Mouse (Mus musculus): ENCODE results near the gene Timmdc1.
A peak's percentile ranks its signal among the peaks of the same experiment; 100 is the strongest.

The Timmdc1 gene

DNA sequence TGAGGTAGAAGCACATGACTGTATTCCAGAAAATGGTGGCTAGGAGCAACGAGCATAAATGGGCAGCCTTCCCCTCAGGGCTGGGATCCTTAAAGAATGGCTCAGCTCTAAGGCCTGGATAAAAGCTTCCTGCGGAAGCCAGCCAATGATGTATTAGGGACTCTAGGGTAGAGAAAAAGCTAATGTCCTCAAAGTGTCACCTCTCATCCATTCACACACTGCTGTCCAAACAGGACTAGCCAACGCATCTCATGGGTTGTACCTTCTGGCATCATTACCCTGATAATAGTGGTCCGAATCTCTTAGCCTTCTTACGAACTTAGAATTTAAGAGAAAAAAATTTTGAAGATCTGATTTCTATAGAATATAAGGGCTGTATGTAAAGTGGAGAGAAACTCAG, 59.2 kb downstream of the Timmdc1 start:
- no peak for DNase-seq (ENCODE audit: low spot score)

DNA sequence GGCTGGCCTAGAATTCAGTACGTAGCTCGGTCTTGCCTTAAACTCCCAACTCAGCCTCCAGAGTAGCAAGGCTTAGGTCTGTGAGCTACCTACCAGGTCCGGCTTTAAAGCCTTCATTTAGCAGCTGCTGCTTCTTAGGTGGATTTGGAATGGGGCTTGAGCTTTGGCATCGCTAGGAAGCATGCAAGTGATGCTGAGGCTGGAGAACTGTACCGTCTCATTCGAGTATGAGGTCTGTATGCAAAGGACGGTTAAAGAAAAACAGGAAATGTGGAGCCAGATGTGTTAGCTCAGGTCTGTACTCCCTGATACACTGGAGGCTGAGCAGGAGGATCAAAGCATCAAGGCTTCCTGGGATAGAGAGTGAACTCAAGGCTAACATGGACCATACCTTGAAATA, 60.3 kb downstream of the Timmdc1 start:
- DNase-seq (ENCODE audit: low spot score): no peak

DNA sequence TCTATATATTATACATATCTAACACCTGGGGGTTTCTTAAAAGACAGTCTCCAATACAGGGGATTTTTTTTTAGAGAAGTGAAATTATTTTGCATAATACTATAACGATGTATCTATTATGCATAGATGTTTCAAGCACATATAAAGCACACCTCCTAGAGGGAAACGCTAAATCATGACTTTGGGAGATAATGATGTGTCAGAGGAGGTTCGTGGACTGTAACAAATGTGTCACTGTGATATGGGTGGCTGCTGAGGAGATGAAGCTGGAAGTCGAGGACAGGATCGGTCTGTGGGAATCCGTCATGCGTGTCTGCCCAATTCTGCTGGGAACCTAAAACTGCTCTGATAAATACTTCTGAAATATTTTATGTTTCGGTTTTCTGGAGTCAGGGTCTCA, 60.7 kb downstream of the Timmdc1 start:
- DNase-seq (ENCODE audit: low spot score): no peak

DNA sequence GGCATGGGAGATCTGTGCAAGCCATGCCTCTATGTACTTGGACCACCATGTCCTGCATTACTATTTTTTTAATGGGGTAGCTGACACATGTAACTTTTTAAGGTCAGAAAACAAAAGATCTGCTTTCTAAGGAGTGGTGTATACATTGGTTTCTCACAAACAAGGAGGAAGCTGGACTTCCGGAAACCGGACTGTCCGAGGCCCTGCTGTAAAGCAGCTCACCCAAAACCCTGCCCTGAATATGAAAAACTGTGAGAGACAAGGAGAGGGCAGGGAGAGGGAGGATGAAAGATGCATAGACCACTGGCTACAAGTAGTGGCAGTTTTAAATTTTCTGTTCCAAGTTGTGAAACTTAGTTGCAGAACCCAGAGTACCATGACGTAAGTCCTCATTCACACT, 62.5 kb downstream of the Timmdc1 start:
- no peak for DNase-seq (ENCODE audit: low spot score)

DNA sequence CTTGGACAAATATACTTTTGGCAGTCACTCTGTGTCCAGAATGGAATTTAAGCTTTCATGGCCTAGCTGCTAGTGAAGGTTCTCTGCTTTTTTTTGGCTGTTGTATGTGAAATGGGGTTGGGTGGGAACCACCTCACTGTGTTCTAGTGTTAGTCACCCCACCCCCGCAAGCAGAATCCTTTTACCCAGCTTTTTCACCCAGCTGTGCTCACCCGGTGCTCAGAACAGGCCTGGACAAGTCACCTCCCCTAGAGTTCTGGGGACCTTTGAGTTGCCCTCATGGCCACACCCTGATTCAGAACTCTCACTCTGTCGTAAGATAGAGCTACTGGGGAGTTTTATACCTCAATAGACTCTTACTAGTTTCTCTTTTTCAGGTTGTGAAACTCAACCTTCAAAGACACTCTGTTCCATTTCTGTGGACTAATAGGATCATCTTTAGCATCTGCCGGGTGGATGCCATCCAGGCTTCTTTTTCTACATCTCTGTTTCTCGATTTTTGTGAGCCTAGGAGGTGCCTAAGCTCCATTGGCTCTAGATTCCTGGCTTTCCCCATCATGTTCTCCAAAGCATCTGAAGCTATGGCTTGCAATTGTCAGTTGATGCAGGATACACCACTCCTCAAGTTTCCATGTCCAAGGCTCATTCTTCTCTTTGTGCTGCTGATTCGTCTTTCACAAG, 63.7 kb downstream of the Timmdc1 start:
- DNase-seq (ENCODE audit: low spot score): no peak

DNA sequence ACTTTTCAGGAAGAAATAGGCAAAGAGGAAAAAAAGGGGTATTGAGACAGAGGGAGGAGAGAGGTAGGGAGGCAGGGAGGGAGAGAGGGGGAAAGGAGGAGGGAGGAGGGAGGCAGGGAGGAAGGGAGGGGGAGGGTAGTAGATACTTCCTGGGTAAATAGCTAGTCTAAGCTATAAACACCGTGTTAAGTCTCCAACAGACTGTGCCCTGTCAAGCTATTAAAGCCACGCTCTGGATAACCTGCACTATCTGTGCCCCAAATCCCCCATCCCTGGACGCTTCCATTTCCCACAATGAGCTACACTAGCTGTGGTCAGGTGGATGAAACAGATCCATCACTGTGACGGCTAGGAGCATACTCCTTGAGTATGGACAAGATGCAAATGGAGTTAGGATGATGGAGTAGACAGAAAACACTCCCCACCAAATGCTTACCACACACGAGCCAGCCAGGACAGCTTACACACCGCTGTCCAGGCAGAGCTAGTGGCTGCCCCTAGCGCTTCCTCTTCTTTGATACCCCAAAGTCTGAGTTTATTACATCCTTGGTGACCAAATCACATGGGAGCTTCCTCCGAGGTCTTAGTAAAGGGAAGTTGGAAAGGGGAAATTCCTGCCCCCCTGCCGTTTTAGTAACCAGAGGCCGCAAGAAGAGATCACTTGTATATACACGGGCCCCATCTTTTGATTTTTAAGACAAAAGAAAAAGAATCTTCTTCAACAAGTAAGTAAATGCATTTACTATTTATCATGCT, 65.5 kb downstream of the Timmdc1 start:
- DNase-seq (ENCODE audit: low spot score): peak; percentile 24

DNA sequence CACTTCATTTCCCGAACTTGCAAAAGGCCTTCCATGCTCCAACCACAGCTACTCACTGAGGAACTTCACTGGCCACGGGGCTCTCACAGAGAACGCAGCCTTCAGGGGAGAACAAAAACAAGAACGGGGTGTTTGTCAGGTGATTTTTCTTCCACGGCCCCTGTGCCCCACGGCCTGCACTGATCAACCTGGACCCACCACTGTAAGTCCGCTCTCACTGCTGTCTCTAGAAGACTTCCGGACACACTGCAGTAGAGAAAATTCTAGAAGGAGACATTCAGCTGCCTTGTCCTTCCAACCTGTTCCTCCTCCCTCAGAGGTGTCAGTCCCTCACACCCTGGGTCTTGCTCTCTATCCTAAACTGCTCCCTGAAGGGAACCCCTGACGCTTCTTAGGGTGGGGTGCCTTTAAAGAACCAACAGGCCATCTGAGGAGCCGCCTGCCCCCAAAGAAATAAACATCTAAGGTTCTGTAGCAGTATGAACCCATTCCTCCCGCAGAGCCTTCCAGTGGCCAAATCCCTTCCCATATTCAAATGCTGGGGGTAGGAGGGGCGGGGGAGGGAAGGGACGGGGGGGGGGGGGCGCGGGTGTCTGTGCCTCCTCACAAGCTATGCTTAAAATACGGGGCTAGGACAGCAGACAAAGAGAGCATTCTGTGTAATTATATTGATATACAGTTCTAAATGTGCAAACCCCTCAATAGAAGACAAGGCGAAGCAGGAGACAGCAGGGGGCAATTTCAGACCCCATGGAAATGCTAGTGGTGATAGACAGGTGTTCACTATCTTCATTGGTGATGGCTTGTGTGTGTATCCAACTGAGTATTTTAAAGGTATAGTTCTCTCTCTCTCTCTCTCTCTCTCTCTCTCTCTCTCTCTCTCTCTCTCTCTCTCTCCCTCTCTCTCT, 66.7 kb downstream of the Timmdc1 start, which contains the start of gene Cd80:
Gene Cd80, plus strand, starts transcription at position 51 of the 908 bp plus-strand sequence.
- DNase-seq (ENCODE audit: low spot score): no peak

DNA sequence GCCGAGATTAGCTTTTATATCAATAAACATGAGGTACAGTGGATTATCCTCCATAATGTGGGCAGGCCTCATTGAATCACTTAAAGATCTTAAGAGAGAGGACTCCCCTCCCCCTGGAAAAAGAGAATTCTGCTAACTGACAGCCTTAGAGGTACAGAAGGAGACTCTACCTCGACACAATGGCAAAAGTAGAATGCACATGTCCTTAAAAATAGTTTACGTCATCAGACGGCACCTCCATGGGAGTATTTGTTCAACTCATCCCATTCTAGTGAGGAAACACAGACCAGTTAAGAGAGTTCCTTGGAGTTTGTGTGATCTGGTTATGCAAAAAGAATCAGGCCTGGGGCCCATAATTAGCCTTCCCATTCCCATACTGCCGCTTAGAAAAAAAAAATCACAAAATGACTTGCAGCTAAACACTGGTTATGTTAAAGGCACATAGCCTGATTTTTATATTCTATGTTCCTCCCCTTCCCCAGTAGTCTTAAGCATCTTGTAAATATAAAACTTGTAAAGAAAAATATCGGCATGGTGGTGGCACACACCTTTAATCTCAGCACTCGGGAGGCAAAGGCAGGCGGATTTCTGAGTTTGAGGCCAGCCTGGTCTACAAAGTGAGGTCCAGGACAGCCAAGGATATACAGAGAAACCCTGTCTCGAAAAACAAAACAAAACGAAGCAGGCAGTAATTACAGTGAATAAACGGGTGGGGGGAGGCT, 67.8 kb downstream of the Timmdc1 start:
- no peak for DNase-seq (ENCODE audit: low spot score)

DNA sequence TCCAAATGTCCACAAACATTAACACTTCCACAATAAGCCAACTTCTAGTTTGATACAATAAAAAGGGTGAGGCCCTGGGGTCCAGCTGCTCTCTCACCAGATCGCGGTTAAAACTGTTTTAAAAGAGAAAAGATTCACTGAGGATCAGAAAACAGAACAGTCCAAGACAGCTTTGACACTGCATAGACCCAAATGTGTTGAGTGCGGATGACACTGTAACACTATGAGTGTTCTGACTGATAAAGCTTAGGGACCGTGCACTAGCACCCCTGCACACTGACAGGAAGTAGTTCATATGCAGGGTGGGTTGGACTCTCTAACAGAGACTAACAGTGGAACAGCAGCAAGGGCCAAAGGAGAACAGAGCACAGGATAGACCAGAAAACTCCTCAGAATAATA, 68.5 kb downstream of the Timmdc1 start:
- no peak for DNase-seq (ENCODE audit: low spot score)

DNA sequence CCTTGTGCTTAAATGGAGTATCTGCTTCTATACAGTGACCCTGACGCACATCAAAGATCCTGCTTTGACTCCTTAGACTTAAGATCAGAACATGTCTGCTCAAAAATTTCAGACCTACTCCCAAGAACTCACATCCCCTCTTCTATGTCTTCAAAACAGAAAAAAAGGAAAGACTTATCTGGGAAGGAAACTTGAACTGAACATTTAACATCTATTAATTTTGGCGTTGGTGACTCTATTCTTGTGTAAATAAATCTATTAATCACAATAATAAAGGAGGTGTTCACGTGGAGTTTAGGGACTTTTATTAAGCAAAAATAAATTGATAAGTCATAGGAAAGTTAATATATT, 69.3 kb downstream of the Timmdc1 start:
- DNase-seq (ENCODE audit: low spot score): no peak

DNA sequence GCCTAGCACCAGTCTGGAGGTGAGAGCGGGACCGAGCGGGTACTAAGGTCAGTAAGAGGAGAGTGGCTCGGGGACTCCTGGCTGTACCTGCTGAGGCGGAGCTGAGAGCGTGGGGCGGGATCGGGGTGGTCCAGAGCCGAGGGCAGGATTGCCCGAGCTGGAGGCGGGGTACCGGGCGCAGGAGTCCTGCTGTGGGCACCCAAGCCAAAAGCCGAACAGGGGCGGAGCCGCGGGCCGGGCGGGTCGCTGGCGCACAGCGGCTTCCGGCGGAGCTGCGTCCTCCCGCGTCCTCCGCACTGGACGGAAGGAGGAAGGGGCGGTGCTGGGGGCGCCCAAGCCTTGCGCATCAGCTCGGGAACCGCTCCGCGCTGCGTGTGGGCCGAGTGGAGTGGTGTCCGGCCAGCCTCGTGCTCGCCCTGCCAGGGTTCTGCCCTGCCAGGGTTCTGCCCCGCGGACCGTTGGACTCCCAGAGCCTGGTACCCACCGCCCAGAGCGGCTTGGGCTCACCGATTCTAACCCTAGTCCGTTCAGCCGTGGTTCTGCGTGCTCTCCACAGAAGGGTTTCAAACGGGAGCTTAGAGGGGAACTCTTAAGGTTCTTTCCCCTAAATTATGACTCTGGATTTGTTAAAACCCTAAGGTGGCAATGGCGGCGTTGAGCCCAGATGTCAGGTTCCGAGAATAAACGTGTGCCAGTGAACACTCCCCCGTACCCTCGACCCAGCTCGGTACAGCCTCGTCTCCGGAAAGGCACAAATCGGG, 69.8 kb downstream of the Timmdc1 start, which contains the start of gene Adprh:
Gene Adprh, minus strand, starts transcription at position 262 of the 761 bp plus-strand sequence.
- DNase-seq (ENCODE audit: low spot score): peak; percentile 90

DNA sequence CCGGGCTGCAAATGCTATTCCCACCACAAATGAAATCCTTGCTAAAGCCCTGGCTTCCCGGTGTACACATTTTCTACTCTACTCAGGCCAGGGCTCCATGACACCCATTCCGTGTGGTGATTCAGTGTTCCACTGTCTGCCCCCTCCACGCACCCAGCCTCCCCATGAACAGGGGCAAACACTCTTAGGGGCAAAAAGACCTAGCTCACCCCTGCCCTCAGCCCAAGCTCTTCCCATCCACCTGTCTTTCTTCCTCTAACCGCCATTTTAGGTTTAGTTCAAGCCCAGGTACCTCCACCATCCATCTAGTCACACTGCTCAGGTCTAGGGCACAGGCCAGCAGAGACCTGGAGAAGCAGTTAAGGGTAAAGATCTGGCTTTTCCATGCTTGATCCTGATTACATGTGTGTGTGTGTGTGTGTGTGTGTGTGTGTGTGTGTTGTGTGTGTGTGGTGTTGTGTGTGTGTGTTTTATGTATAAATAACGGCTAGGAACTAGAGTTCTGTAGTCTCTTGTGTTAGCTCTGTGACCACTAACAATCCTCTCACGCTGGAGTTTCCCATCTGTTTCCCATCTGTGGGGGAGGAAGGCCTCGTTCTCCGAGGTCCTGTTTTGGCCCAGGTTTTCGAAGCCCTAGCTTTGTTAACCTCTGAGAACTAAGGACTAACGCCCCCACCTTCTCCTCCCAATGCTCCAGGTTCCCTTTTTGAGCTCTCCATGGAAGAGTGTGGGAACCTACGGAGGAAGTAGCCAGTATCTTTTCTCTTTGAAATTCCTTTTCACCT, 70.8 kb downstream of the Timmdc1 start:
- no peak for DNase-seq (ENCODE audit: low spot score)

DNA sequence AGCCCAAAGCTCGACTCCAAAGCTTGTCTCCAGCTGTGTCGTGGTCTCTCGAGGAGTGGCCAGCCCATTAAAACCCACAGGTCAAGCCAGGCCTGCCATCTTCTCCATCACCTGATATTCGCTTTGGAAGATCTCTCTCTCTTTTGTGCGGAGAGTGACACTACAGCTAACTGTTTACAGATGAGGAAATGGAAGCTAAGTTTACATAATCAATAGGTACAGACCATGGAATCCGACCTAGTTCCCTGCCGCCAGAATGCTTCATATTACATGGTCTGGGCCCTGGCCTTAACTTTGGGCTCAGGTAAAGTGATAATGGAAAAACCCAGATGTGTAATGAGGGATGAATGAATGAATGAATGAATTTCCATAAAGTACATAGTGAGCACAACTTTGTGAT, 71.8 kb downstream of the Timmdc1 start:
- no peak for DNase-seq (ENCODE audit: low spot score)

DNA sequence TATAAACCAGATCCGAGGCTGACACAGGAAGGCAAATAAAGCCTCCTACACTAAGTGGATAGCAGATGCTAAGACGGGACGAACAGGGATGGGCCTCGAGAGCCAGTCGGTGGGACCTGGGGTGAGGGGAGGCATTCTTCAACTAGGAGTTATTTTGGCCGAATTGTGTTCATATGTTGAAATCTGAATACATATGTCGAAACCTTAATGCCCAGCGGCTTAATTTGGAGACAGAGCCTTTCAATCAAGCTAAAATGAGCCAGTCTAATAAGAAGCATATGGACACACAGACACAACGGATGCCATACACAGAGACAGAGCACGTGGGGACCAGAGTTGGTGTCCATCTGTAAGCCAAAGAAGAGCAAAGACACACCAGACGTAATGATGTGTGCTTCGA, 74.0 kb downstream of the Timmdc1 start:
- no peak for DNase-seq (ENCODE audit: low spot score)

Measured in layer of hippocampus, adult 11-12 months (tissue).